Mouse (Mus musculus) layer of hippocampus, adult 2 months (tissue): ENCODE data around the gene Manba. TPM values are rescaled to one million over a fixed set of nuclear protein-coding genes. Genes with fewer than 3 reads are reported as not detected.

ENCODE experiments used
- DNase-seq, 2 experiments: peaks; one replicate each; pipeline ENCODE4 v3.0.0; 2022; ENCODE audit warnings: low spot score in 2 of 2
- H3K27ac ChIP-seq: fragments of 200-600 bp; 2 replicates; pipeline ENCODE4 v1.8.1; 2022
- H3K4me3 ChIP-seq: fragments of 200-600 bp; 2 replicates; pipeline ENCODE4 v1.8.1; 2022; ENCODE audit warnings: mild to moderate bottlenecking
- CTCF ChIP-seq: fragments of 200-600 bp; conservative IDR thresholded peaks from 2 replicates; pipeline ENCODE4 v1.8.1; 2022; ENCODE audit warnings: antibody characterized with exemption, mild to moderate bottlenecking, moderate library complexity
- total RNA-seq, 2 experiments: library from RNA; stranded (reverse); gene quantifications; 2 replicates each; pipeline ENCODE4 v1.2.3; 2021

Gene Manba
- total RNA-seq, 2 experiments from 2014 or later = 8.3 to 9.7 TPM

- TF ChIP-seq CTCF = no peak
- no peak for DNase-seq
- H3K4me3 ChIP-seq = no peak overlapping the region
These were observed 76.6 kb downstream of the Manba start for GRCm38 (mm10) chr3:135562036-135562435.

GRCm38 (mm10) chr3:135563163-135563689, 77.8 kb downstream of the Manba start:
- Histone ChIP-seq H3K27ac (no peak overlapping the region), H3K4me3 (no peak overlapping the region)
- DNase-seq = no peak
- no peak for TF ChIP-seq CTCF

More at GRCm38 (mm10) chr3:135562036-135562435, 76.6 kb downstream of the Manba start:
- no peak overlapping the region for H3K27ac ChIP-seq

GRCm38 (mm10) chr3:135564706-135565105, 79.3 kb downstream of the Manba start:
- TF ChIP-seq CTCF = no peak
- H3K27ac ChIP-seq = no peak overlapping the region
- H3K4me3 ChIP-seq = no peak overlapping the region
- no peak for DNase-seq

- no peak for TF ChIP-seq CTCF
- no peak for DNase-seq
- no peak overlapping the region for H3K4me3 ChIP-seq
- H3K27ac ChIP-seq = no peak overlapping the region
These were observed 79.9 kb downstream of the Manba start for GRCm38 (mm10) chr3:135565306-135565705.

GRCm38 (mm10) chr3:135567888-135568287, 82.5 kb downstream of the Manba start:
- Histone ChIP-seq H3K27ac (no peak overlapping the region), H3K4me3 (no peak overlapping the region)
- no peak for TF ChIP-seq CTCF
- DNase-seq = no peak

GRCm38 (mm10) chr3:135568633-135569032, 83.2 kb downstream of the Manba start:
- no peak overlapping the region for H3K4me3 ChIP-seq
- no peak overlapping the region for H3K27ac ChIP-seq

GRCm38 (mm10) chr3:135571540-135571939, 86.1 kb downstream of the Manba start:
- Histone ChIP-seq H3K4me3 (no peak overlapping the region), H3K27ac (no peak overlapping the region)
- no peak for DNase-seq
- TF ChIP-seq CTCF = no peak

More at GRCm38 (mm10) chr3:135568633-135569032, 83.2 kb downstream of the Manba start:
- DNase-seq = no peak
- no peak for TF ChIP-seq CTCF

GRCm38 (mm10) chr3:135573051-135573450, 87.6 kb downstream of the Manba start:
- Histone ChIP-seq H3K27ac (no peak overlapping the region), H3K4me3 (no peak overlapping the region)
- TF ChIP-seq CTCF = no peak
- no peak for DNase-seq

- H3K27ac ChIP-seq = no peak overlapping the region
- no peak overlapping the region for H3K4me3 ChIP-seq
- DNase-seq = no peak
- no peak for TF ChIP-seq CTCF
These were observed 89.7 kb downstream of the Manba start for GRCm38 (mm10) chr3:135575126-135575525.

- no peak for TF ChIP-seq CTCF
- Histone ChIP-seq H3K27ac (no peak overlapping the region), H3K4me3 (no peak overlapping the region)
- DNase-seq = no peak
These were observed 93.3 kb downstream of the Manba start for GRCm38 (mm10) chr3:135578588-135579140.

GRCm38 (mm10) chr3:135579179-135579578, 93.8 kb downstream of the Manba start:
- no peak overlapping the region for H3K4me3 ChIP-seq
- H3K27ac ChIP-seq = no peak overlapping the region
- TF ChIP-seq CTCF = no peak
- no peak for DNase-seq

- no peak for TF ChIP-seq CTCF
- H3K27ac ChIP-seq = no peak overlapping the region
- no peak for DNase-seq
- no peak overlapping the region for H3K4me3 ChIP-seq
These were observed 95.2 kb downstream of the Manba start for GRCm38 (mm10) chr3:135580439-135581275.

- Histone ChIP-seq H3K27ac (no peak overlapping the region), H3K4me3 (no peak overlapping the region)
- DNase-seq = no peak
- peak; percentile 78 for TF ChIP-seq CTCF
These were observed 96.3 kb downstream of the Manba start for GRCm38 (mm10) chr3:135581606-135582117.
